Mouse (Mus musculus) MEL-GATA-1-ER (cell line): Measurements from ENCODE around the gene Rubcn.
A peak's percentile ranks its signal among the peaks of the same experiment; 100 is the strongest.
"Not testable (repeated sequence)": the region's sequence is repeated elsewhere in the genome, so short reads cannot be mapped to it uniquely, and the experiment has no call there.

Experiments
- DNase-seq: peaks from one replicate; pipeline ENCODE4 v3.0.0-alpha.2; 2012; ENCODE audit warnings: low read depth; ENCODE audit errors: extremely low read depth

The Rubcn gene

DNA sequence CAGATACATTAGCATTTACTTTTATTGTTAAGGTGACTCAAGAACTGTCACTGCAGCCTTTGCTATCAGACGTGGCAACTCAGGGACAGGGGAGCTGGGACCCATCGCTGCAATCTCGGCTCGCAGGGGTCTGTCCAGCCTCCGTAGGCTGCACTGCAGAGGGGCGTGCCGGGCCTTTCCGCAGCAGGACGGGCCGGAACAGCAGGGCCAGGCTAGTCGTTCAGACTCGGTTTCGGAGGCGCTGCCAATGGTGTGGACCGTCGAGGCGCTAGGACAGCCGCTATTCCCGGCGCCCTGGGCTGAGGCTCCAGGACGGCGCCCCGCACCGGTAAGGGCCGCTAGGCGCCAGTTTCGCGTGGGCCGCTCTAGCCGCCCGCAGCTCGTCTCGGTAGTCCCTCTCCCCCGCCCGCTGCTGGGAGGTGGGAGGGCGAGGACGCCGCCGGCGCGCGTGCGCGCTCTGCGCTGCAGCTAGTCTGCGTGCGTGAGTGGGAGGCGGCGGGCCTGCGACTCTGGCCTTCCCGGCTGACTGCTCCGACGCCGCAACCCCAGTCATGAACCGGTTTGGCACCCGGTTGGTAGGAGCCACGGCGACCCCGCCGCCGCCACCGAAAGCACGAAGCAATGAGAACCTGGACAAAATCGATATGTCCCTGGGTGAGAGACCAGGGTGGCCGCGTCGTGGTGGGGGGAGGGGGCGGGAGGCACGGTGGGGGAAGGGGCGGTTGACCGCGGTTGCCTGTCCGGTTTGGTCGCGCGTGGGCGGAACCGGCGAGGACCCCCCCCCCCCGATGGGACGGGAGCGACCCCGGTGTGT lies at the start of gene Rubcn, which contains the start of gene Fyttd1:
Rubcn (minus strand) TSS at position 424 of the 814 bp plus-strand sequence.
Fyttd1 (plus strand) TSS at position 158 of the 814 bp plus-strand sequence.
- peak; percentile 73 for DNase-seq

DNA sequence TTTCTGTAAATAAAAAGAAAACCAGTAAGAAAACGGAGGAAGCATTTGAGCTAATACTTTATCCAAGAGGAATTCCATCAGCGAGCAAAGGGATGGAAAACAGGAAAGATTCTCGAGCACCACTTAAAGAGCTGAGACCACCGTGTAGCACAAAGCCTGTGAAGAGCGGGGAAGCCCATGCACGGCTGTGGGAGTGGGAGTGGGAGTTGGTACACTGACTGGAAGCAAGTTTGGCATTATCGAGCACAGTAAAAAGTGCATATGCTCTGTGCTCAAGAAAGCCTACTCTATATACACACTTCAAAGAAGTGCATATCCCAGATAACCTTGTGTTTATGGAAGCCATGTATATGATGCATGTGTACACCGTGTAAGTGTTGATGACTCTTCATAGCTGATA lies 49.5 kb upstream of the Rubcn start:
- no peak for DNase-seq

DNA sequence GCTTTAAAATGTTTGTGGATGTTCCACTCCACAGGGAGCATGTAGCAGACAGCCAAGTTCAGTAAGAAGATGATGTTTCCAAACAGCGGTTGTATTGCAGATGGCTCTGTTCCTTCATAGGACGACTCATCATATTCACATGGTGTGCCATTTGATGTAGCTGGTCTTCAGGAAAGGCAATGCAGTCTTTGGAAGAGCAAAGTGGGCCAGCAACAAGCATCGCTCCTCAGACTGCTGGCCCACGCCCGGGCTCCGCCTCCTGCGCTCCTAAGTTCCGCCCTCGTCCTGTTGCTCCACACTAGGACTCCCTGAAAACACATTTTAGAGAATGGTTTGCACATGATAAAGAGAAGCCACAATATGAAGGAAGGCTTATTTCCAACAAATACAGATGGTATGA lies 49.1 kb upstream of the Rubcn start:
- DNase-seq = not testable (repeated sequence)

DNA sequence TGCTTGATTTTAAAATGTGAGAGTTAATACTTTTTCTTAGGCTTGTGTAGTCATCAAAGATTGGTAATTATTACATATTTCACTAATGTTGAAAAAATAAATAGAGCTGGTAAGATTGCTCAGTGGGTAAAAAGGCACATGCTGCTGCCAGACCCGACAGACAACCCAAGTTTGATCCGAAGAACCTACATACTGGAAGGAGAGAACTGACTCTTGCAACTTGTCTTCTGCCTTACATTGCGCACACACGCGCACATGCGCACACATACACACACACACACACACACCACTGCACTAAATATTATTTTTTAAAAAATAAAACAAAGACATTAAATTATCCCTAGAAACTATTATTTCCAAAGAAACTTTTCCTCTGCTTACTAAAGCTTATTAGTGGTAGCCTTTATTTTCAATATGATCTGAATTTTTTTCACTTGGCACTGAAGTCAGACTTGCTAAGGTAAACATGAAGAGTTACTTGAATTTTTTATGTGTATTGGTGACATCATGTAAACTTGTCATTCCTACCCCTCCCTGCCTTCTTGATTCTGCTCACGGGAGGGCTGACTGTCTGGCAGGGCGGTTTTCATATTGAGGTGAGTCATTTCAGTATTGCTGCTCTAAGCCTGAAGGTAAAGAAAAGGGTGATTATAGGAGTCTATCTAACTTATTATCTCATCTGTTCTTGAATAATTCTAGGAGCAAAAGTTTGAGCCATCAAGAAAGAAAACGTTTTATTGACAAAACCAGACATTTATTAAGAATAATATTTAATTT lies 37.9 kb upstream of the Rubcn start:
- peak; percentile 21 for DNase-seq

DNA sequence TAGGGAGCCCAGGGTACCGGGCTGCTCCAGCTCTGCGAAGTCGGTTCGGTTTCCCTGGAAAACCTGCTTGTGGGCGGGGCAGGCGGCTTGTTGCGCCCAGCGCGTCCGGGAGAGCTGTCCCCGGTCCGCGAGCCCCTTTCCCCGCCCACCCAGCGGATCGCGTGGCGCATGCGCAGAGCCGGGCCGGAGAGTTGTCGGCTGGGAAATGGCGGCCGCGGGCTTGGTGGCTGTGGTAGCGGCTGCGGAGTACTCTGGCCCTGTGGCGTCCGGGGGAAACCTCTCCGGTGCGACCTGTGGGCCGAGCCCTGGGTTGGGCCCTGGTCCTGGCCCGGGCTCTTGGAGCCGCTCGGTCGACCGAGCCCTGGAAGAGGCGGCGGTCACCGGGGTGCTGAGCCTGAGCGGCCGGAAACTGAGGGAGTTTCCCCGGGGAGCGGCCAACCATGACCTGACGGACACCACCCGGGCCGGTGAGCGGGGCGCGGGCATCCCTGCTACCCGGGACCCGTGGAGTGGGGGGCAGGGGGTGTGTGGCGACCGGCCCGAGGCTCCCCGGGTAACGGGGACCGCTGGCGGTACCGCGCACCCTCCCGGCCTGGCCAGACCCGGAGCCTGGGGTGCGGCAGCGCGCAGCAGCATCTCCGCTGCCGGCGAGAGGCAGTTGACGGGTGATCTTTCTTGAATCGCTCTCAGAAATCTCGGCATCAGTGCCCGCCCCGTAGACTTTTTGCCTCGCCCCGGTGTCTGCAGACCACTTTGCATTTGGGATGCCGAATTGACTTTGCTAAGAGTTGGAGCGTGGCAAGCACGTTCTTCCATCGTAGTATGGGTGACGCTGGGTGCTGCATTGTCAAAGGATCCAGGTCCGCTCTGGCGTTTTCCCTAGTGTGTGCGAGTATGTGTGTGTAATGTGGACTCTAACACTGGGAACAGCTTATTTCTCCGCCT lies 36.6 kb upstream of the Rubcn start, which contains the start of gene Lrch3:
Lrch3 (plus strand) TSS at position 164 of the 945 bp plus-strand sequence.
- peak; percentile 55 for DNase-seq

- DNase-seq = no peak
Observed at GRCm38 (mm10) chr16:32913212-32913611, 35.6 kb upstream of the Rubcn start.

DNA sequence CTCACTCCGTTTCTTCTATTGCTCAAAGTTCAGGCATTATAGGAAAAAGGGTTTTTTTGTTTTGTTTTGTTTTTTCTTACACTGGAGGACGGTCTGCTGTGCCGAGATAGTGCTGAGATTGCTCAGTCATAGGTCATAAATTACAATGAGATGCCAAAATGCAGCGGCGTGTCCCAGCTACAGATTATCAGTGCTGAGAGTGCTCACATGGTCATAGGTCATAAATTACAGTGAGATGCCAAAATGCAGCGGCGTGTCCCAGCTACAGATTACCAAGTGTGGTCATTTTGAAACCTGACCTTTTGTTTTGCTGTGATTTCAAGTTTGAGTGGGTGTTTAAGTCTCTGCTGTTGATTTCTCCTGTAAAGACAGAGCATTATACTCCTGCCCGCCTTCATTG lies 29.2 kb upstream of the Rubcn start:
- DNase-seq = no peak

DNA sequence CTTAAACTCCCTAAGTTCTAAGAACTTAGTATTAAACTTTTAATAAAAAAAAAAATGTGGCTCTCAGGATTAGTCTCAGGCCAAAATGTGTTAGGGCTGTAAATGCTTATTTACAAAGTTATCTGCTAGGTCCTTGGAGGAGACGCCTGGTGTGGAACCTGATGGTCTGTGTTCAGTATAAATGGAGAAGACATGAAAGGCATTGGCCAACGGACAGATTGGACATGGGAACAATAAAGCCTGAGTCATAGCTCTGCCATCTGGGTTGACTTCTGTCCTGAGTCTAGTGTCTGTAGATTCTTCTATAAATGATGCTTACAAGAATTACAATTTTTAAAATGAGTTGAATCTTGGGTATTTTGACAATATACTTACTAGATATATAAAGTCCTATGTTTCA lies 28.6 kb upstream of the Rubcn start:
- no peak for DNase-seq

DNA sequence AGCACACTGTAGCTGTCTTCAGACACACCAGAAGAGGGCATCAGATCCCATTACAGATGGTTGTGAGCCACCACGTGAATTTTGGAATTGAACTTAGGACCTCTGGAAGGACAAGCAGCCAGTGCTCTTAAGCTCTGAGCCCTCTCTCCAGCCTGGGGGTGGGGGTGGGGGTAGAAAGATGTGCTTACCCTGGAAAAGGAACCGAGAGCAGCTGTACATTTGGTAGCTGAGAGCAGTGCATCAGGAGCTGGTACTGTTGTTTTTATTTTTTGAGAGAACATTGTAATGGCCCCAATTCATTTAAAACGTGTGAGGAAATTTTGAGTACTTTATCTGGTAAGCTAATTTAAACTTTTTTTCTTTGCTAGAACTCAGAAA lies 24.5 kb upstream of the Rubcn start:
- no peak for DNase-seq

- DNase-seq = no peak
Observed at GRCm38 (mm10) chr16:32901360-32902050, 23.9 kb upstream of the Rubcn start.

- no peak for DNase-seq
Observed at GRCm38 (mm10) chr16:32896126-32896525, 18.6 kb upstream of the Rubcn start.

DNA sequence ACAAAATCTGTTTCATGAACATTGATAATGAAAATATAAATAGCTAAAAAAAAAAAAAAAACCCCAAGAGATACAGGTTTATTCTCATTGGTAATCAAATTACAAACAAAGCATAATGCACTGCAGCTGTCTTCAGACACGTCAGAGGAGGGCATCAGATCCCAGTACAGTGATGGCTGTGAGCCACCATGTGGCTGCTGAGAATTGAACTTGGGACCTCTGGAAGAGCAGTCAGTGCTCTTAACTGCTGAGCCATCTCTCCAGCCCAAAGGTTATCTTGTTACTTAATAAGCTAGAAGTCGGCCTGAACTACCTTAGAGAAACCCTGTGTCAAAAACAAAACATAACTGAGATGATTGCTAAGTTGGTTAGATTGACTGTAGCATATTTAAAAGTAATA lies 12.3 kb upstream of the Rubcn start:
- DNase-seq = no peak

DNA sequence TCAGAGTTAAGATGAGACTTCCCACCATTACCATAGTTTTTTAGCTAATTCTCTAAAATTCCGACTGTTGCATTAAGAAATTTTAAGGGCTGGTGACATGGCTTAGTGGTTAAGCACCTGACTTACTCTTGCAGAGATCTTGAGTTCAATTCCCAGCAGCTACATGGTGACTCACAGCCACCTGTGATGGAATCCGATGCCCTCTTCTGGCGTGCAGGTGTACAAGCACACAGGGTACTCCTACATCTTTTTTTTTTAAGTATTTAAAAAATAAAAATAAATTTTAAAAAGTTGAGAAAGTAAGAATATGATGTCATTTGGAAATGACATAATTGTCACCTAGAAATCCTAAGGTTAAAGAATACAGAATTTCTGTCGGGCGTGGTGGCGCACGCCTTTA lies 10.4 kb upstream of the Rubcn start:
- DNase-seq = no peak

- no peak for DNase-seq
Observed at GRCm38 (mm10) chr16:32881538-32881937, 4.0 kb upstream of the Rubcn start.

GRCm38 (mm10) chr16:32878972-32879926 lies 1.7 kb upstream of the Rubcn start:
- no peak for DNase-seq

GRCm38 (mm10) chr16:32878157-32878598 lies 612 bp upstream of the Rubcn start:
- DNase-seq = no peak

DNA sequence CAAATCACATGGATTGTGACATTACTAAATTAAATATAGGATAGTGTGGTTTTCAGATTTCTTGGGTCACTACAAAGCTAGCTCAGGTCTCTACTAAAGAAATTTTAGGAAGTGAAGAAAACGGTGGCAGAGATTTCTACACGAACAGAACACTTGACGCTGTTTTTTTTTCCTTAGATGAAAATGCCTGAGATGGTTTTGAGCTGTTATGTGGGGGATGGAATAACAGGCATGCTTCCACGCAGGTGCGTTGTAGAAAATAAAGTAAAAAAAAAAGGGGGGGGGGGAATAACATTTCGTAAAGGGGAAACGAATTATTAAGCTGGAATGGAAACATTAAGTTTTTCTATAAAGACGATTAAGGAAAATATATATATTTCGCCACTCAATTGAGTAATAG lies 735 bp downstream of the Rubcn start:
- DNase-seq = no peak

DNA sequence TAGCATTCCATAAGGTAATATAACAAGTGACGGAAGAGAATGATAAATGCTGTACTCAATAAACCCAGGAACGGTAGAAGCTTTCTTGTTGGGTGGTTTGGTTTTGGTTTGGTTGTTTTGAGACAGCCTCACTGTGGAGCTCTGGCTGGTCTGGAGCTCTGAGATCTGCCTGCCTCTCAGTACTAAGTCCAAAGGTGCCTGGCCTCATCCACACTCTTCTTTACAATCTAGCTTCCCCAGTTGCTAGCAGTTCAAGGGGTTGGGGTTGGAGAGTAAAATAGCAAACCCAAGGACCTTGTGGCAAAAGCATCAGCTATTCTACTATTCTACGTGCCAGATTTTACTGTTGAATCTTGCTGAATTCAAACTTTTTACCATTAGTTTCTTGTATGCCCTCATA lies 1.7 kb downstream of the Rubcn start:
- DNase-seq = no peak

DNA sequence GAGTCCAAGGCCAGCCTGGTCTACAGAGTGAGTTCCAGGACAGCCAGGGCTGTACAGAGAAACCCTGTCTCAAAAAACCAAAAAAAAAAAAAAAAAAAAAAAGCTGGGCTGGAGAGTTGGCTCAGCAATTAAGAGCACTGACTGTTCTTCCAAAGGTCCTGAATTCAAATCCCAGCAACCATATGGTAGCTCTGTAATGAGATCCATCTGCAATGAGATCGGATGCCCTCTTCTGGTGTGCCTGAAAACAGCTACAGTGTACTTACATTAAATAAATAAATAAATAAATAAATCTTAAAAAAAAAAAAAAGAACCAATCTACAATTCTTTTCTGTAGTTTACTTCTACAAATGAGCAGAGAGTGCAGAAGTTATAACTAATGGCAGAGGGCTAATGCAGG lies 2.3 kb downstream of the Rubcn start:
- DNase-seq = not testable (repeated sequence)

GRCm38 (mm10) chr16:32873366-32873765 lies 4.2 kb downstream of the Rubcn start:
- DNase-seq = no peak
